Mouse (Mus musculus) thymus, adult 2 months (tissue): ENCODE measurements around the gene Traf4. TPM values are rescaled to one million over a fixed set of nuclear protein-coding genes. Genes with fewer than 3 reads are reported as not detected.

Experiments
- DNase-seq: peaks from one replicate; pipeline ENCODE4 v3.0.0; 2021
- H3K27ac ChIP-seq: fragments of 200-500 bp; 2 replicates; pipeline ENCODE4 v1.5.1; 2012; ENCODE audit warnings: low read length, control low read depth; ENCODE audit not compliant: control insufficient read depth, insufficient read depth
- H3K27me3 ChIP-seq: fragments of 200-500 bp; 2 replicates; pipeline ENCODE4 v1.6.1; 2012; ENCODE audit warnings: mild to moderate bottlenecking, low read length, moderate library complexity, mixed read lengths; ENCODE audit not compliant: control insufficient read depth, insufficient read depth
- H3K36me3 ChIP-seq: fragments of 200-500 bp; 2 replicates; pipeline ENCODE4 v1.6.1; 2012; ENCODE audit warnings: mild to moderate bottlenecking, low read length, moderate library complexity; ENCODE audit not compliant: control insufficient read depth, insufficient read depth
- H3K4me1 ChIP-seq: fragments of 200-500 bp; replicated peaks from 2 replicates; pipeline ENCODE4 v1.6.1; 2012; ENCODE audit warnings: low read length; ENCODE audit not compliant: control insufficient read depth, insufficient read depth
- H3K4me3 ChIP-seq: fragments of 200-500 bp; 2 replicates; pipeline ENCODE4 v1.5.1; 2012; ENCODE audit warnings: mild to moderate bottlenecking, low read length, control low read depth, moderate library complexity; ENCODE audit not compliant: control insufficient read depth, insufficient read depth
- CTCF ChIP-seq: fragments of 200-500 bp; IDR thresholded peaks from 2 replicates; pipeline ENCODE4 v1.5.1; 2012; ENCODE audit warnings: mild to moderate bottlenecking, control low read depth, low read length, moderate library complexity, borderline replicate concordance; ENCODE audit not compliant: control insufficient read depth, poor library complexity, insufficient read depth; ENCODE audit errors: extremely low read depth
- POLR2A ChIP-seq: fragments of 200-500 bp; IDR thresholded peaks from 2 replicates; pipeline ENCODE4 v1.6.1; 2012; ENCODE audit warnings: mild to moderate bottlenecking, low read length, control low read depth, moderate library complexity; ENCODE audit not compliant: control insufficient read depth, poor library complexity, insufficient read depth; ENCODE audit errors: extremely low read depth
- WGBS: fragments of 180-500 bp; shearing (Covaris S2); methylation state at CpG from one replicate; pipeline ENCODE4 v1.1.7; 2018; 5-methylcytosine and 5-hydroxymethylcytosine counted together
- polyA plus RNA-seq: library from polyadenylated mRNA; depleted of rRNA; stranded (reverse); fragments of >200 nt; gene quantifications from 2 replicates; pipeline ENCODE4 v1.2.3, GENCODE M21; 2012

The Traf4 gene
- polyA plus RNA-seq, 1 experiment, result 275 TPM

DNA sequence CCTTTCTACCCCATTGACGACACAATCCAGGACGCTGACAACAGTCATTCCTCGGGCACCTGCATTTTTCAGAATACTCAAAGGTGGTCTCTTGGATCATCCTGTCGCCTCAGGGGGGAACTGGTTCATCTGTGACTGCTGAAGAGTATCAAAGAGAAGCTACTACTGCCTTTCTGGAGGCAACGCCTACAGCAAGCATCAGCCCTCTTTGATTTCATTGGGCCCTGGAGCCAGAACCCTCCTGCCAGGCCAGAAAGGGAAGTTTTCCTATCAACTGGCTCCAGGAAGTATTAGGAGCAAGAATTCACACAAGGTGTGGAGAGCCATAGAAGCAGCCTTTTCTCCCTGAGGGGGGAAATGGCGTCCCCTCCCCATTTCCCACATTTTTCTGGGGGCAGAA is 1.3 kb upstream of the Traf4 start:
- 89% methylated on average over 6 of the region's 6 CpGs for WGBS
- Histone ChIP-seq H3K27ac (no peak overlapping the region), H3K4me3 (no peak overlapping the region), H3K4me1 (peaks cover 36% of the 10 kb centered on the region), H3K27me3 (no peaks in the 10 kb centered on the region), H3K36me3 (peaks cover 4% of the 10 kb centered on the region; the same call in 1 of the 2 replicates)
- DNase-seq, result no peak
- TF ChIP-seq CTCF (no peak), POLR2A (no peak)

- Histone ChIP-seq H3K36me3 (peaks cover 5% of the 10 kb centered on the region), H3K27ac (no peak overlapping the region), H3K27me3 (no peaks in the 10 kb centered on the region), H3K4me1 (peaks cover 36% of the 10 kb centered on the region), H3K4me3 (no peak overlapping the region)
- WGBS, result 86% methylated on average over 4 of the region's 4 CpGs
- TF ChIP-seq POLR2A, result no peak
- no peak for TF ChIP-seq CTCF
- no peak for DNase-seq
Measured at GRCm38 (mm10) chr11:78166161-78166560, 772 bp upstream of the Traf4 start.

DNA sequence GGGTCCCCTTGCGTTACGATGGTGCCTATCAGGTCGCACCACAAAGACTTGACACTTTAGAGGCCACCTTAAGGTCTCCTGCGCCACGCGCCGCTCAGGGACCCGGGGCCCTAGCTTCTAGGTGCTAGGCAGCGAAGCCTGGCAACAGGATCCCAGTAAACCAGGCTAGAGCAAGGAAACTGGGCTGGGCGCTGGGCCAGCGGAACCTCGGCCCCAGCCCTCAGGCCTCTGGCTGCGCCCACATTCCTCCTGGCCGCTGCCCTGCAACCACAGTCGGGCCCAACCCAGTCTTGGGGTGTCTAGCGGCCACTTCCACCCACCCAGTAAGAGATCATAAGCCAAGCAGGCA is 346 bp upstream of the Traf4 start:
- Histone ChIP-seq H3K27ac (no peak overlapping the region), H3K4me3 (peak overlapping the region; percentile 46), H3K27me3 (no peaks in the 10 kb centered on the region), H3K4me1 (peaks cover 36% of the 10 kb centered on the region), H3K36me3 (peaks cover 8% of the 10 kb centered on the region)
- TF ChIP-seq CTCF (no peak), POLR2A (no peak)
- WGBS, result 6% methylated on average over 16 of the region's 16 CpGs
- no peak for DNase-seq

- 1% methylated on average over 14 of the region's 14 CpGs for WGBS
- no peak for TF ChIP-seq POLR2A
- TF ChIP-seq CTCF, result no peak
- peaks cover 19% of the 10 kb centered on the region for H3K36me3 ChIP-seq
- H3K4me3 ChIP-seq, result peak overlapping the region; percentile 87
- H3K27me3 ChIP-seq, result no peaks in the 10 kb centered on the region
- no peak for DNase-seq
- H3K4me1 ChIP-seq, result peaks cover 36% of the 10 kb centered on the region
- peak overlapping the region; percentile 82 for H3K27ac ChIP-seq
Measured at GRCm38 (mm10) chr11:78164604-78164923, 825 bp downstream of the Traf4 start.

GRCm38 (mm10) chr11:78163681-78164603 is 1.4 kb downstream of the Traf4 start:
- peaks cover 33% of the 10 kb centered on the region for H3K4me1 ChIP-seq
- TF ChIP-seq CTCF (no peak; the same call in 1 of the 2 replicates), POLR2A (peak; percentile 49; the same call in 1 of the 2 replicates)
- peak; percentile 81 for DNase-seq
- peak overlapping the region; percentile 82 for H3K27ac ChIP-seq
- under 1% methylated on average over 22 of the region's 22 CpGs for WGBS
- H3K36me3 ChIP-seq, result peaks cover 19% of the 10 kb centered on the region
- H3K27me3 ChIP-seq, result no peaks in the 10 kb centered on the region
- H3K4me3 ChIP-seq, result peak overlapping the region; percentile 87

DNA sequence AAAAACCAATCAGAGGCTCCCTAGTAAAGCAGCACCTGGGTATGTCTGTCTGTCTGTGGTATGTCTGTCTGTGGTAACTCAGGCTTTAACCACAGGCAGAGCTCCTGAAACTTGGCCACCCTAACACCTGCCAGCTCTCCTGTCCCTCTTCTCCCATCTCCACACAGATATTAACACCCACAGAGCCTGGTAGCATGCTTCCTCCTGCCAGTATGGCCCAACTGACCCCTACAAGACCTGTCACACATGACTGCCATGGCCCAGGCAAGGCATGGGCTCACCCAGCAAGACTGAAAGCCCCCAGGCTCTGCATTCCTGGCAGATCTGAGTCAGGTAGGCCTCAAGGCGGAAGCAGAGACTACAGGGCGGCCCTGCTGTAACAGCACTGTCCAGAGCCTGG is 2.3 kb downstream of the Traf4 start:
- no peak for TF ChIP-seq POLR2A
- TF ChIP-seq CTCF, result no peak
- peaks cover 30% of the 10 kb centered on the region for H3K4me1 ChIP-seq
- 65% methylated on average over 2 of the region's 2 CpGs for WGBS
- DNase-seq, result no peak
- peaks cover 28% of the 10 kb centered on the region for H3K36me3 ChIP-seq
- peak overlapping the region; percentile 77 for H3K27ac ChIP-seq
- H3K4me3 ChIP-seq, result peak overlapping the region; percentile 87
- no peaks in the 10 kb centered on the region for H3K27me3 ChIP-seq

DNA sequence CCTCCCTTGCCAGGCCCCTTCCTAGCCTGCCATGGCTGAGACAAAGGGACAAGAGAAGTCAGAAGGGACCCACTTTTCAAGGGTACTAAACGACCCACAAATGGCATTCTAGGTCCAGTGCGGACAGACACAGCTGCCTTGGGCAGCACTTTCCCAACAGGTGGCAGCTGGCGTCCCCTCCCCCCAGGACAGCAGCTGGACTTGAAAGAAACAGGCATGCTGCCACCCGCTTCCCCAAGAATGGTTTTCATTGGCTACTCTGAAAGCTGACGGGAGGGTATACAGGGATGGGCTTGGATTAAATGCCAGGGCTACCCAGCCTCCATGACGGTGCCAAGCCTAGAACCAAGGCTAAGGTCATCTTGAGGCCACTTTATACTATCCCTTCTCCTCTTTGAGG is 2.9 kb downstream of the Traf4 start:
- TF ChIP-seq POLR2A (no peak), CTCF (no peak; the same call in 1 of the 2 replicates)
- DNase-seq, result no peak
- 0 out of 2 replicates have a peak overlapping the region, but pooled peaks have one; percentile 77 for H3K27ac ChIP-seq
- no peaks in the 10 kb centered on the region for H3K27me3 ChIP-seq
- 61% methylated on average over 6 of the region's 6 CpGs for WGBS
- peaks cover 30% of the 10 kb centered on the region for H3K4me1 ChIP-seq
- peaks cover 33% of the 10 kb centered on the region for H3K36me3 ChIP-seq
- no peak overlapping the region for H3K4me3 ChIP-seq
